Mouse (Mus musculus): ENCODE results near the gene Tmbim6. TPM values are rescaled to one million over a fixed set of nuclear protein-coding genes. Genes with fewer than 3 reads are reported as not detected.
A peak's percentile ranks its signal among the peaks of the same experiment; 100 is the strongest.

The Tmbim6 gene
- polyA plus RNA-seq, 1 experiment from 2014 or later = 227 TPM

- WGBS = under 1% methylated on average over 35 of the region's 45 CpGs
Measured at GRCm38 (mm10) chr15:99457606-99458401, 65.1 kb downstream of the Tmbim6 start, which contains the start of gene Nckap5l. TSS of gene Nckap5l (minus strand) at chr15:99457748.

More at GRCm38 (mm10) chr15:99457606-99458401, 65.1 kb downstream of the Tmbim6 start, which contains the start of gene Nckap5l:
- H3K36me3 ChIP-seq (ENCODE audit: poor library complexity, severe bottlenecking) = 0 out of 2 replicates have a peak, but pooled peaks cover 3% of the 10 kb centered on the region
- H3K27me3 ChIP-seq = no peaks in the 10 kb centered on the region
- peak within 1 kb of the TSS; percentile 87 for H3K4me2 ChIP-seq
- H3K27ac ChIP-seq = peak within 1 kb of the TSS; percentile 89
- peak within 1 kb of the TSS; percentile 84 for H3K4me3 ChIP-seq
- ATAC-seq = peak; percentile 95
- H3K9ac ChIP-seq = peak within 1 kb of the TSS; percentile 80
- peaks cover 47% of the 10 kb centered on the region for H3K4me1 ChIP-seq
- no peaks in the 10 kb centered on the region for H3K9me3 ChIP-seq (replicated peaks)

Other genes with a start within 250 kb of the Tmbim6 start
- 2.3 and 2.5 TPM in 2 replicates for gene Kcnh3, start 168.0 kb upstream of the Tmbim6 start, polyA plus RNA-seq (2015; fragmentation: Nextera tagmentation; extraction: Ambion mirVana)
- 198 and 213 TPM in 2 replicates for gene Mcrs1, start 140.9 kb upstream of the Tmbim6 start, polyA plus RNA-seq (2015; fragmentation: Nextera tagmentation; extraction: Ambion mirVana)
- 98.6 and 107 TPM in 2 replicates for gene Prpf40b, start 97.8 kb upstream of the Tmbim6 start, polyA plus RNA-seq (2015; fragmentation: Nextera tagmentation; extraction: Ambion mirVana)
- 0.28 TPM in 1 of 2 replicates, not detected in the other for gene Fam186b, start 97.0 kb upstream of the Tmbim6 start, polyA plus RNA-seq (2015; fragmentation: Nextera tagmentation; extraction: Ambion mirVana)
- gene Fmnl3, start 22.4 kb upstream of the Tmbim6 start, polyA plus RNA-seq (2015; fragmentation: Nextera tagmentation; extraction: Ambion mirVana) = 8.1 and 8.2 TPM in 2 replicates
- 9.3 and 13.4 TPM in 2 replicates for gene Nckap5l, start 64.9 kb downstream of the Tmbim6 start, polyA plus RNA-seq (2015; fragmentation: Nextera tagmentation; extraction: Ambion mirVana)
- gene Bcdin3d, start 81.8 kb downstream of the Tmbim6 start, polyA plus RNA-seq (2015; fragmentation: Nextera tagmentation; extraction: Ambion mirVana) = 24.7 and 25.4 TPM in 2 replicates
- 5.5 and 8.1 TPM in 2 replicates for gene Faim2, start 135.3 kb downstream of the Tmbim6 start, polyA plus RNA-seq (2015; fragmentation: Nextera tagmentation; extraction: Ambion mirVana)
- not detected in 2 replicates for gene Aqp2, start 186.2 kb downstream of the Tmbim6 start, polyA plus RNA-seq (2015; fragmentation: Nextera tagmentation; extraction: Ambion mirVana)
- gene Aqp5, start 197.9 kb downstream of the Tmbim6 start, polyA plus RNA-seq (2015; fragmentation: Nextera tagmentation; extraction: Ambion mirVana) = 0.14 and 0.25 TPM in 2 replicates
- gene Aqp6, start 208.5 kb downstream of the Tmbim6 start, polyA plus RNA-seq (2015; fragmentation: Nextera tagmentation; extraction: Ambion mirVana) = not detected in 2 replicates